ENCODE assay signal across 11 mouse cellular contexts in genomic region chr1:190659722-190660502, GRCm38 (mm10).
DNase-seq lines count a peak whose midpoint lies in the region; ATAC-seq and TF ChIP-seq lines count a peak whose summit lies in the region.
"Had no signal": no experiment of that assay in that cellular context is flagged by ENCODE, and none has a peak within 500 bp of the region (broad histone marks: within the 10 kb centered on the region; RNA-seq: fewer than 3 reads in every experiment).

No protein-coding gene starts in this region.

- no peak overlapping the region for H3K4me2 ChIP-seq in heart, embryonic 15.5 days
- no peak overlapping the region for H3K4me2 ChIP-seq in forebrain, embryonic 14.5 days (ENCODE audit: low read length)

- no peaks in the 10 kb centered on the region for H3K9me3 ChIP-seq in heart, embryonic 15.5 days (replicated peaks)
- no peaks in the 10 kb centered on the region for H3K9me3 ChIP-seq in forebrain, embryonic 14.5 days (replicated peaks; ENCODE audit: control insufficient read depth, low read length)

- H3K27me3 ChIP-seq in heart, embryonic 15.5 days, result no peaks in the 10 kb centered on the region
- no peaks in the 10 kb centered on the region; the same call in 1 of the 2 replicates for H3K27me3 ChIP-seq in forebrain, embryonic 14.5 days (replicated peaks; ENCODE audit: control insufficient read depth, insufficient read depth, low read length)
- H3K27me3 ChIP-seq: megakaryocyte, embryonic 14.5 days had no signal

- intact Hi-C loops in gastrocnemius, adult 2 months (cut with DNase I), result no loop called here

- no peak for TF ChIP-seq CTCF in brain, embryonic 14.5 days (IDR thresholded peaks at IDR 0.05; ENCODE audit: borderline replicate concordance, extremely low read depth, insufficient read depth, insufficient read length)
- TF ChIP-seq CTCF in gastrocnemius, adult 2 months (IDR thresholded peaks at IDR 0.05), result no peak

- 56% methylated on average over 17 of the region's 17 CpGs for WGBS in heart, embryonic 15.5 days
- 63% methylated on average over 17 of the region's 17 CpGs for WGBS in forebrain, embryonic 14.5 days

- no peak overlapping the region for H3K9ac ChIP-seq in heart, embryonic 15.5 days
- H3K9ac ChIP-seq in forebrain, embryonic 14.5 days (ENCODE audit: low read length), result no peak overlapping the region

- H3K4me1 ChIP-seq in heart, embryonic 15.5 days (replicated peaks), result peaks cover 24% of the 10 kb centered on the region
- peaks cover 26% of the 10 kb centered on the region for H3K4me1 ChIP-seq in forebrain, embryonic 14.5 days (ENCODE audit: control insufficient read depth, insufficient read depth, low read length)
- H3K4me1 ChIP-seq: megakaryocyte, embryonic 14.5 days had no signal

- no peak overlapping the region for H3K4me3 ChIP-seq in heart, embryonic 15.5 days
- no peak overlapping the region for H3K4me3 ChIP-seq in forebrain, embryonic 14.5 days (ENCODE audit: low read depth, low read length)
- H3K4me3 ChIP-seq in gastrocnemius, adult 2 months, result no peak overlapping the region
- H3K4me3 ChIP-seq: megakaryocyte, embryonic 14.5 days had no signal

- no peak for DNase-seq in heart, adult 8-10 months (ENCODE audit: low spot score)
- DNase-seq in brain, embryonic 14.5 days (ENCODE audit: low read depth), result peak; percentile 82
- peak; percentile 72 for DNase-seq in forebrain, embryonic 14.5 days (ENCODE audit: low spot score)
- DNase-seq in left cerebral cortex, adult 9 months (ENCODE audit: low spot score in 2 of 2), result peak; percentile 70 to 71
- DNase-seq in gastrocnemius, adult 18-20 months (ENCODE audit: low spot score), result no peak
- DNase-seq in gastrocnemius, adult 2 months, result no peak
- DNase-seq: lung, adult 18-20 months had no signal

- TF ChIP-seq POLR2A in brain, embryonic 14.5 days (IDR thresholded peaks at IDR 0.05; ENCODE audit: borderline replicate concordance, extremely low read depth, insufficient read depth, insufficient read length, poor library complexity, severe bottlenecking), result no peak

- ATAC-seq in heart, embryonic 15.5 days (replicated peaks; ENCODE audit: insufficient number of reproducible peaks, insufficient read depth, low FRiP score, low read depth), result 0 out of 2 replicates have a peak, but pooled peaks have one; percentile 42
- peak; percentile 49; the same call in 1 of the 2 replicates for ATAC-seq in forebrain, embryonic 14.5 days
- ATAC-seq: intestine, embryonic 16.5 days had no signal

- no peaks in the 10 kb centered on the region for H3K36me3 ChIP-seq in heart, embryonic 15.5 days
- no peaks in the 10 kb centered on the region for H3K36me3 ChIP-seq in forebrain, embryonic 14.5 days (ENCODE audit: control insufficient read depth, insufficient read depth, low read length)

- peak overlapping the region; percentile 33 for H3K27ac ChIP-seq in heart, embryonic 15.5 days
- H3K27ac ChIP-seq in forebrain, embryonic 14.5 days (ENCODE audit: low read depth, low read length), result peak overlapping the region; percentile 24; the same call in 1 of the 2 replicates
- no peak overlapping the region for H3K27ac ChIP-seq in gastrocnemius, adult 2 months
- H3K27ac ChIP-seq: stomach, postnatal 0 days had no signal

Comparison
In these comparisons a context has a peak if more than half of its experiments do, and no peak if none do; other contexts are left out.
1. DNase-seq: peak in brain, embryonic 14.5 days (single experiment), forebrain, embryonic 14.5 days (single experiment) and left cerebral cortex, adult 9 months (2 of 2); none in heart, adult 8-10 months (single experiment), gastrocnemius, adult 18-20 months (single experiment) and gastrocnemius, adult 2 months (single experiment).